Mouse (Mus musculus) embryonic fibroblast, embryonic 13.5 days (primary cell): ENCODE data around the gene Xlr5a. TPM values are rescaled to one million over a fixed set of nuclear protein-coding genes. Genes with fewer than 3 reads are reported as not detected.
"Not testable (repeated sequence)": the region's sequence is repeated elsewhere in the genome, so short reads cannot be mapped to it uniquely, and the experiment has no call there.

Source experiments
- H3K27ac ChIP-seq: 2 replicates; pipeline ENCODE4 v1.5.1; 2012; ENCODE audit warnings: low read length, control low read depth, inconsistent platforms; ENCODE audit not compliant: insufficient read depth
- H3K4me1 ChIP-seq: 2 replicates; pipeline ENCODE4 v1.6.1; 2011; ENCODE audit warnings: low read length; ENCODE audit not compliant: control insufficient read depth, insufficient read depth
- H3K4me3 ChIP-seq: 2 replicates; pipeline ENCODE4 v1.5.1; 2011; ENCODE audit warnings: mild to moderate bottlenecking, control low read depth, low read length; ENCODE audit not compliant: insufficient read depth
- CTCF ChIP-seq: IDR thresholded peaks from 2 replicates; pipeline ENCODE4 v1.5.1; 2011; ENCODE audit warnings: mild to moderate bottlenecking, control low read depth, low read length, moderate library complexity, borderline replicate concordance; ENCODE audit not compliant: insufficient read depth
- POLR2A ChIP-seq: IDR thresholded peaks from 2 replicates; pipeline ENCODE4 v1.6.1; 2011; ENCODE audit warnings: low read depth, mild to moderate bottlenecking, control low read depth, low read length, moderate library complexity
- polyA plus RNA-seq: library from polyadenylated mRNA; stranded (reverse); fragments of >200 nt; gene quantifications from 2 replicates; pipeline ENCODE4 v1.2.4, GENCODE M21; 2011; ENCODE audit warnings: low read depth; ENCODE audit not compliant: missing spikeins, insufficient read length

Gene Xlr5a
- polyA plus RNA-seq, 1 experiment = not detected

DNA sequence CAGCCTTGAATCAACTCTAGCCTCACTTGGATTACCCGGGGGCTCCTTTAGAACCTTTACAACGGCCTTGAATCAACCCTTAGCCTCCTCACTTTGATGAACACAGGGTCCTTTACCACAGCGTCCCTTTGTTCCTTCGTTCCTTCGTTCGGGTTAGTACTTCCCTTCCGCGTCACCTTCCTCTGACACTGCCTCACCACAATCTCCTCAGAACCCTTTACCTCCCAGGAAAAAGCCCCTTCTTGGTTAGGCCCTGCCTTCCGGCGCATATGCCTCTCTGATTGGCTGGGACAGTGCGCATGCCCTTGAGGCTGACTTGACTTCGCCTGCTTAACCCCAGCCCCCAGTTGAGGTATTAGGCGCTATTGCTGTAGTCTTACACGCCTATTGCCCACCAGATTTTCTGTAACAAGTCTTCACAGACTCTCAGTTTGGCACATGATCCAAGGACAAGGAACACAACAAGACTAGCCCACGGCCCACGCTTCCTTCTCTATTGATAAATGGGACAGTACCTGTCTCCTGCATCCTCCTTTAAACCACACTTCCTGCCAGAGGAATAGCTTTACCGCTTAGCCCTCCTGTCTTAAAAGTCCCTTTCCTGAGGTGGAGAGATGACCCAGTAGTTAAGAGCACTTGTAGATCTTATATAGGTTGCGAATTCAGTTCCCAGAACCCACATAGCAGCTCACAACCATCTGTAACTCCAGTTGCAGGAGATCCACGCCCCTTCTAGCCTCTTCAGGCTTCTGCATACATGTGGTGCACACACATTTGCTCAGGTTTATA lies 210.3 kb downstream of the Xlr5a start, which contains the start of gene Xlr4a:
Gene Xlr4a, minus strand, starts transcription at position 212 of the 789 bp plus-strand sequence.
- not testable (repeated sequence) for H3K4me1 ChIP-seq, H3K4me3 ChIP-seq, H3K27ac ChIP-seq

DNA sequence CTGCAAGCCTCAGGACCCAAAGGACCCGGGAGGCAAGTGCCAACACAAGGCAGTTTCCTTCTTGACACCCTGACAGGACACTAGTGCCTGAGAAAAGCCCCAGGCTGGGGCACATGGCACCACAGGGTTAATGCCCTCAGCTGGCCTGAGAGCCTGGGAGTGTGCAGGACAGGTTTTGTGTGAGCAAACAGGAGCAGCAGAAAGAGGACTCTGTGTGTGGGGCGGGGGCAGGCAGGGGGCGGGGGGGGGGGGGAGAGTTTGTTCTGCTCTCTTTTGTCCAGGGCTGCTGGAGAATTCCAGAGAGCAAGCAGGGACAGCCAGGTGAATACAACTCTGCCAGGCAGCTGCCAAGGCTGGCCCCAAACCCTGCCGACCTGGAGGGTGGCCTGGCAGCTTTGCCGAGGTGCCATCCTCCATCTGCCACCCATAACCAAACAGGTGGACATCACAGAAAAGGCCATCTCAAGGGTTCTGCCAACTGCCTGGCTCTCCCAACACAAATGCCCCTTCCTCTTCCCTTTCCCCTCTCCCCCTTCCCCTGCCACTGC lies 225.9 kb downstream of the Xlr5a start:
- H3K27ac ChIP-seq, H3K4me3 ChIP-seq, H3K4me1 ChIP-seq: not testable (repeated sequence)

DNA sequence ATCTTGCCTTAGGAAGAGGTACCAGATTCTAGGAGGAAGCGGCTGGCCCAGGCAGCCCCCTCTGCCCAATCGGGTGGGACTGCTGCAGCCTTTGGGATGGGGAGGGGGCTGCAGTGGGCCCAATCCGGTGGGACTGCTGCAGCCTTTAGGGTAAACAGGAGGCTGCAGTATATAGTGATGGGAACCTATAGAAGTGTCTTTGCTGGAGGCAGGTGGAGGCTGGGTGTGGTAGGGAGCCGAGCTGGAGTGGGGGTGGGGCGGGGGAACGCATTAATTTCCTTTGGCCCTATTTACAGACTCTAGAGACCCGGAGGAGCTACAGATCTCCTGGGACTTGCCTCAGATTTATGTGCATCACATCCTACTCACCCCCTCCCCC lies 228.4 kb downstream of the Xlr5a start, which contains the start of gene Pnma3:
Gene Pnma3, plus strand, starts transcription at position 373 of the 379 bp plus-strand sequence.
- Histone ChIP-seq H3K27ac (no peak within 1 kb of the TSS), H3K4me1 (no peaks in the 10 kb centered on the region), H3K4me3 (no peak within 1 kb of the TSS)
- TF ChIP-seq POLR2A (no peak), CTCF (no peak)

DNA sequence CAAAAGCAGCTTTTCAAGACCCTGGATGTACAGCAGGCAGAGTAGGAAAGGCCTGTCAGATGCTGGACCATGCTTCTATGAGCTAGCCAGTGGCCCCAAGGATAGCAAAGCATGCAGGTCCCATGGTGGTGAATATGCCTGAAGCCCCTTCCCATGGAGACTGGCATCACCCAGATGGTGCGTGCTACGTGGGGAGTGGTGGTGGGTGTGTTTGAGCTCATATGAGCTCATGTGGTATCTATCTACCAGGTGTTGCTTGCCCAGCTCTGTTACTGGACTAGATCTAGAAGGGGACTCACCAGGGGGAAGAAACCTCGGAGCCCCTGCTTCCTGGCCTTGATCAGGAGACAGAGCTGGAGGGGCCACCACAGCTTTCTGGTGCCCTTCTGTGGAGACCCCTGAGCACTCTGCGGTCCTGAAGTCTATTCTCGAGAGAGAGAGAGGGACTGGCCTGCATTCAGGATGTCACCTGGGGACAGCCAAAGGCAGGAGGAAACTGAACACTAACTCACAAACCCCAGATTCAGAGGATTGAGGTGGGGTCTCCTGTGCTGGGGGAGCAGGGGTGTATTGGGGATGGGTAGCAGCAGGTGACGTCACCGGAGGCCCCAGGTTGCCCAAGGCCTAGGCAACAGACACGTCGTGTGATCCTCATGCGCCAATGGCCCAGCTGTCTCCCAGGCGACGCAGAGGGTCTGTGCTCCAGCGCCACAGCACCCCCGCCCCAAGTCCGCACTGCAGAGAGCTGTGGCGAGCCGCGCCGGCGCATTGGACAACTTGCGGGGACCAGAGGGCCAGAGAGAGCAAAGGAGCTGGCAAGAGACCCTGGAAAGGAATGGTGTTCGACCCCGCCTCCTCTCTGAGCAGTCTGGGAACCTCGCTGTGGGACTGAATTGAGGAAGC lies 229.0 kb downstream of the Xlr5a start:
- H3K4me3 ChIP-seq = no peak overlapping the region

GRCm38 (mm10) chrX:73062323-73062722 lies 230.5 kb downstream of the Xlr5a start:
- H3K4me1 ChIP-seq = no peaks in the 10 kb centered on the region
- H3K4me3 ChIP-seq = no peak overlapping the region
- no peak overlapping the region for H3K27ac ChIP-seq
- no peak for TF ChIP-seq CTCF
- TF ChIP-seq POLR2A = no peak

More for the DNA sequence above, 229.0 kb downstream of the Xlr5a start:
- no peak overlapping the region for H3K27ac ChIP-seq
- TF ChIP-seq CTCF (no peak), POLR2A (no peak)
- no peaks in the 10 kb centered on the region for H3K4me1 ChIP-seq

- no peak overlapping the region for H3K27ac ChIP-seq
- no peak overlapping the region for H3K4me3 ChIP-seq
Measured at GRCm38 (mm10) chrX:73061528-73061927, 231.2 kb downstream of the Xlr5a start.

More at GRCm38 (mm10) chrX:73061528-73061927, 231.2 kb downstream of the Xlr5a start:
- no peaks in the 10 kb centered on the region for H3K4me1 ChIP-seq
- no peak for TF ChIP-seq POLR2A
- no peak for TF ChIP-seq CTCF

Other genes with a start within 250 kb of the Xlr5a start
- gene Pnma3, start 228.2 kb downstream of the Xlr5a start, polyA plus RNA-seq = not detected in 2 replicates
- not detected in 2 replicates for gene Xlr4a, start 210.5 kb downstream of the Xlr5a start, polyA plus RNA-seq
- 0.67 TPM in 1 of 2 replicates, not detected in the other for gene Xlr3a, start 195.9 kb downstream of the Xlr5a start, polyA plus RNA-seq
- gene Gm14685, start 175.9 kb downstream of the Xlr5a start, polyA plus RNA-seq = not detected in 2 replicates
- gene Xlr5b, start 144.2 kb downstream of the Xlr5a start, polyA plus RNA-seq = not detected in 2 replicates
- not detected in 2 replicates for gene DXBay18, start 143.5 kb downstream of the Xlr5a start, polyA plus RNA-seq
- gene Spin2d, start 116.0 kb downstream of the Xlr5a start, polyA plus RNA-seq = not detected in 2 replicates
- 2.5 and 2.9 TPM in 2 replicates for gene Xlr3b, start 100.8 kb downstream of the Xlr5a start, polyA plus RNA-seq
- not detected in 2 replicates for gene Xlr4b, start 78.6 kb downstream of the Xlr5a start, polyA plus RNA-seq
- 2.8 and 4.0 TPM in 2 replicates for gene F8a, start 64.7 kb downstream of the Xlr5a start, polyA plus RNA-seq
- not detected in 2 replicates for gene Xlr4c, start 49.8 kb downstream of the Xlr5a start, polyA plus RNA-seq
- gene Xlr3c, start 27.6 kb downstream of the Xlr5a start, polyA plus RNA-seq = not detected in 2 replicates
- gene Xlr5c, start within 50 bp of the Xlr5a start, polyA plus RNA-seq = not detected in 2 replicates
- gene Gm45015, start 43.9 kb upstream of the Xlr5a start, polyA plus RNA-seq = not detected in 2 replicates
- gene Zfp275, start 49.6 kb upstream of the Xlr5a start, polyA plus RNA-seq = 35.4 and 42.6 TPM in 2 replicates
- gene Gm18336, start 105.8 kb upstream of the Xlr5a start, polyA plus RNA-seq = not detected in 2 replicates
- gene Zfp92, start 118.1 kb upstream of the Xlr5a start, polyA plus RNA-seq = not detected in 2 replicates
- gene Trex2, start 142.4 kb upstream of the Xlr5a start, polyA plus RNA-seq = not detected in 2 replicates
- gene Haus7, start 166.1 kb upstream of the Xlr5a start, polyA plus RNA-seq = 25.2 and 33.5 TPM in 2 replicates
- gene Bgn, start 190.6 kb upstream of the Xlr5a start, polyA plus RNA-seq = 6,335 and 6,763 TPM in 2 replicates
- gene Atp2b3, start 210.1 kb upstream of the Xlr5a start, polyA plus RNA-seq = not detected in 2 replicates